Mouse (Mus musculus) heart, postnatal 14 days (tissue): ENCODE data around the gene Tmem182. TPM values are rescaled to one million over a fixed set of nuclear protein-coding genes. Genes with fewer than 3 reads are reported as not detected.

Source experiments
- total RNA-seq, 2 experiments: library from RNA; stranded (reverse); gene quantifications; 2 replicates each; pipeline ENCODE4 v1.2.3; 2021

The Tmem182 gene
- total RNA-seq, 2 experiments from 2014 or later: 125 to 135 TPM

Other genes starting within 250 kb of the Tmem182 start
- gene Slc9a4, start 225.5 kb upstream of the Tmem182 start, total RNA-seq: under 1 TPM; 0.05 to 0.14 TPM
- under 1 TPM; 0.51 to 0.60 TPM for gene Slc9a2, start 125.0 kb upstream of the Tmem182 start, total RNA-seq
- gene Mfsd9, start 14.9 kb upstream of the Tmem182 start, total RNA-seq: under 1 TPM; 0.48 to 0.63 TPM